Mouse (Mus musculus): ENCODE results near the gene Jarid2. TPM values are rescaled to one million over a fixed set of nuclear protein-coding genes. Genes with fewer than 3 reads are reported as not detected.

Gene Jarid2
- polyA plus RNA-seq, 1 experiment from 2014 or later, result 8.0 TPM

DNA sequence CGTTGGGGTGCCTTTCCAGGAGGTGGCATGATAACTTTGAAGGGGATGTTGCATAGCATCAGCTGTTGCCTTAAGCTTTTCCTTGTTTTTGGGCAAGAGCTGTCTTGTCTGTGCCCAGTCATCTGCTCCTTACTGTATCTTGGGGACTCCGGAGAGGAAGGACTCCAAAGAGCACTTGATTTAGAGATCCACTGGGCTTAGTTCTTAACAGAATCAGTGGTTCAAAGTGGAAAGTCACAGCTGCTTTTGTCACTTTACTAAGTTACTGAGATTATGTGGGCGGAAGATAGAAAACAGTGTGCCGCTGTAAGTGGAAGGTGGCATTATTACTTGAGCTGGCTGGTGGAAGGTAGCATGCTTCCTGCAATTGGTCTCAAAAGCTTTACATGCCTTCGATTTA is 5.2 kb downstream of the Jarid2 start:
- 47% methylated on average over 5 of the region's 5 CpGs for WGBS
- TF ChIP-seq EP300 (optimal IDR thresholded peaks at IDR 0.05), result no peak
- no peak for TF ChIP-seq CTCF (IDR thresholded peaks at IDR 0.05; ENCODE audit: low read depth)
- Histone ChIP-seq H3K4me2 (replicated peaks; ENCODE audit: low read depth) (peak overlapping the region; percentile 67), H3K9me3 (ENCODE audit: control insufficient read depth, low read length) (no peaks in the 10 kb centered on the region), H3K9ac (ENCODE audit: low read length) (no peak overlapping the region; the same call in 1 of the 2 replicates), H3K4me1 (replicated peaks; ENCODE audit: control insufficient read depth, insufficient read depth) (0 out of 2 replicates have a peak, but pooled peaks cover 1% of the 10 kb centered on the region), H3K27ac (replicated peaks) (peak overlapping the region; percentile 88), H3K36me3 (ENCODE audit: control insufficient read depth, insufficient read depth, low read length) (no peaks in the 10 kb centered on the region), H3K4me3 (ENCODE audit: low read depth, low read length) (peak overlapping the region; percentile 73), H3K27me3 (ENCODE audit: control insufficient read depth, insufficient read depth, low read length) (no peaks in the 10 kb centered on the region)
- ATAC-seq (ENCODE audit: low FRiP score, low TSS enrichment), result no peak
- DNase-seq (ENCODE audit: low spot score), result no peak

DNA sequence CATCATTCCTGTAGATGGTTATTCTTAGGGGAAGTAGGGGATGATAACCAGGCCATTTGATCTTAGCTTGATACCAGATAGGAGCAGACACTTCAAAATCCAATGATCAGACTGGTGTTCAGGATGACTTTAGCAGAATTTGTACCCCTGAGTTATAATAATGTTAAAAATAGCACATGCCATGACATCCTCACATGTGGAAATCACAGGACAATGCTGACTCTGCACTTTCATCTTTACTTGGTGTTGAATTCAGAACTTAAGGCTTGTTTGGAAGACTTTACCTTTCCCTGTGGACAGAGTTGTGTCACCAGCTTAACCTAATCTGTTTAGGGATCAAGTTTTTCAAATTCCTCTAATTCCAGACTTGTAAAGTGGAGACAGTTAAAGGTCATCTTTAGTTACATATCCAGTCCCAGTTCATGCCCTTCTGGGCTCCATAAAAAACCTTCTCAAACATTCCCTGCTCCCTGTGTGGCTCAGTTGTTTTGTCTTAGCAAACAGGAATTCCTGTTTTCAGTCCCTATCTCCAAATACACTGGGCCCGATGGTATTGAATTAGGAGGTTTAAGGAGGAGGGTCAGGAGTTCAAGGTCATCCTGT is 5.9 kb downstream of the Jarid2 start:
- no peak for TF ChIP-seq EP300 (optimal IDR thresholded peaks at IDR 0.05)
- no peak for TF ChIP-seq CTCF (IDR thresholded peaks at IDR 0.05; ENCODE audit: low read depth)
- H3K9ac ChIP-seq (ENCODE audit: low read length), result no peak overlapping the region
- no peak overlapping the region for H3K4me3 ChIP-seq (ENCODE audit: low read depth, low read length)
- H3K27ac ChIP-seq (replicated peaks), result no peak overlapping the region
- no peaks in the 10 kb centered on the region for H3K36me3 ChIP-seq (ENCODE audit: control insufficient read depth, insufficient read depth, low read length)
- no peaks in the 10 kb centered on the region for H3K9me3 ChIP-seq (ENCODE audit: control insufficient read depth, low read length)
- H3K4me1 ChIP-seq (replicated peaks; ENCODE audit: control insufficient read depth, insufficient read depth), result no peaks in the 10 kb centered on the region
- no peaks in the 10 kb centered on the region for H3K27me3 ChIP-seq (ENCODE audit: control insufficient read depth, insufficient read depth, low read length)
- 54% methylated on average over 1 of the region's 1 CpGs for WGBS
- DNase-seq (ENCODE audit: low spot score) (no peak), ATAC-seq (ENCODE audit: low FRiP score, low TSS enrichment) (no peak)
- no peak overlapping the region for H3K4me2 ChIP-seq (replicated peaks; ENCODE audit: low read depth)

DNA sequence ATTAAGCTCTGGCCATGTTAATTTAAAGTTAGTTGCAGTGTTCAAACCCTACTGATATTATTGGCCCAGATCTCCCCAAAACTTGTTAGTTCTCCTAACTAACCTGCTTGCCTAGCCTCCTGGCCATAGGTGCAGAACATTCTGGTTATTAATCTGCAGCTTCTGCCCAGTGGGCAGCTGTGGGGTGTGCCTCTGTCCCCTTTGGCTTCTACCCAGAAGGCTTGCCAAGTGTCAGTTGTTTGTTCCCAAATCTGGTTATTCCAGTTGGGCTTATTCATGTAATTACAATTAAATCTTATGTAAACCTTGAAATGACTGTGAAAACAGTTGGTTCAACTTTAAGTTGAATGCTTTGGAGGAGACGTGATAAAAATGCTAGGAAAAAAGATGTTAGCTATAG is 8.0 kb downstream of the Jarid2 start:
- Histone ChIP-seq H3K4me2 (replicated peaks; ENCODE audit: low read depth) (no peak overlapping the region), H3K4me3 (ENCODE audit: low read depth, low read length) (no peak overlapping the region), H3K36me3 (ENCODE audit: control insufficient read depth, insufficient read depth, low read length) (no peaks in the 10 kb centered on the region), H3K9ac (ENCODE audit: low read length) (no peak overlapping the region), H3K27ac (replicated peaks) (no peak overlapping the region), H3K4me1 (replicated peaks; ENCODE audit: control insufficient read depth, insufficient read depth) (no peaks in the 10 kb centered on the region), H3K9me3 (ENCODE audit: control insufficient read depth, low read length) (no peaks in the 10 kb centered on the region), H3K27me3 (ENCODE audit: control insufficient read depth, insufficient read depth, low read length) (no peaks in the 10 kb centered on the region)
- TF ChIP-seq CTCF (IDR thresholded peaks at IDR 0.05; ENCODE audit: low read depth) (no peak), EP300 (optimal IDR thresholded peaks at IDR 0.05) (no peak)
- WGBS, result 27% methylated on average over 1 of the region's 1 CpGs
- ATAC-seq (ENCODE audit: low FRiP score, low TSS enrichment) (no peak), DNase-seq (ENCODE audit: low spot score) (peak; percentile 75)

DNA sequence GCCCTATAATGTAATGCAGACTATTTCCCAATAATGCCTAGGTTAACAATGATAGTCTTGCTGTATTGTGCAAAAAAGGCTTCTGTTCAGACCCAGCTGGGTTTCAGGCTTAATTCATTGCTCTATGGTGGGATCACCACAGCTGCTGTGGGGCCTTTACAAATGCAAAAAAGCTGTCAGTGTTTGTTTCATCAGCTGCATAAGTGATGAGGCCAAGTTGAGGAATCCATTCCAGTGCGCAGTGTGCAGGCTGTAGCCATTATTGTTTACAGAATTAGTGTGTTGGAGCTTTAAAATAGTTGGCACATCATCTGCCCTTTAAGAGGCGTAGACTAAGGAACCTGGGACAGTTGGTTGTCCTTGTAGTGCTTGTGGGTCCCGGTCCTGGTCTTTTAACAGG is 22.5 kb downstream of the Jarid2 start:
- ATAC-seq (ENCODE audit: low FRiP score, low TSS enrichment) (no peak), DNase-seq (ENCODE audit: low spot score) (no peak)
- H3K4me1 ChIP-seq (replicated peaks; ENCODE audit: control insufficient read depth, insufficient read depth), result no peaks in the 10 kb centered on the region; the same call in 1 of the 2 replicates
- WGBS, result 64% methylated on average over 3 of the region's 3 CpGs
- no peaks in the 10 kb centered on the region for H3K36me3 ChIP-seq (ENCODE audit: control insufficient read depth, insufficient read depth, low read length)
- no peaks in the 10 kb centered on the region for H3K9me3 ChIP-seq (ENCODE audit: control insufficient read depth, low read length)
- H3K27me3 ChIP-seq (ENCODE audit: control insufficient read depth, insufficient read depth, low read length), result no peaks in the 10 kb centered on the region
- no peak overlapping the region for H3K9ac ChIP-seq (ENCODE audit: low read length)
- TF ChIP-seq CTCF (IDR thresholded peaks at IDR 0.05; ENCODE audit: low read depth), result no peak
- no peak for TF ChIP-seq EP300 (optimal IDR thresholded peaks at IDR 0.05)
- no peak overlapping the region for H3K4me3 ChIP-seq (ENCODE audit: low read depth, low read length)
- H3K4me2 ChIP-seq (replicated peaks; ENCODE audit: low read depth), result no peak overlapping the region
- H3K27ac ChIP-seq (replicated peaks), result no peak overlapping the region

DNA sequence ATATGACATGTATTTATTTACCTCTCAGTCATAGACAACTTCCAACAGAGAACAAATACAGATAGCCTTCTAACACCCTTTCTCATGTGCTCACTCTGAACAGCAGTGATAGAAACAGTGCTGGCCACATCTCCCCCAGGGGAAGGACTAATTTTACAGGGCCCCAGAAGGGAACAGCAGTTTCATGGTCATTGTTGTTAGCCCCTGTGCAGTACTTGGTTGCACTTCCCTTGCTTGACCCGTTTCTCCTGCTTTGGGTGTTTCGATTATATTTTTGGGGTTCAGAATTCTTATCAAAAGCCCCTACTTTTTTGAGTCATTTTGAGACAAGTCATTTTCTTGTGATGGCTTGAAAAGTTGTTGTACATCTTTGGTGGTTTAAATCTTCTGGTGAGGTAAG is 23.9 kb downstream of the Jarid2 start:
- no peaks in the 10 kb centered on the region for H3K36me3 ChIP-seq (ENCODE audit: control insufficient read depth, insufficient read depth, low read length)
- no peak for TF ChIP-seq EP300 (optimal IDR thresholded peaks at IDR 0.05)
- TF ChIP-seq CTCF (IDR thresholded peaks at IDR 0.05; ENCODE audit: low read depth), result no peak
- no peak overlapping the region for H3K4me2 ChIP-seq (replicated peaks; ENCODE audit: low read depth)
- no peak overlapping the region for H3K27ac ChIP-seq (replicated peaks)
- no peak overlapping the region for H3K4me3 ChIP-seq (ENCODE audit: low read depth, low read length)
- no peaks in the 10 kb centered on the region; the same call in 1 of the 2 replicates for H3K4me1 ChIP-seq (replicated peaks; ENCODE audit: control insufficient read depth, insufficient read depth)
- no peak overlapping the region for H3K9ac ChIP-seq (ENCODE audit: low read length)
- WGBS, result 85% methylated on average over 2 of the region's 2 CpGs
- no peaks in the 10 kb centered on the region for H3K27me3 ChIP-seq (ENCODE audit: control insufficient read depth, insufficient read depth, low read length)
- ATAC-seq (ENCODE audit: low FRiP score, low TSS enrichment) (no peak), DNase-seq (ENCODE audit: low spot score) (no peak)
- no peaks in the 10 kb centered on the region for H3K9me3 ChIP-seq (ENCODE audit: control insufficient read depth, low read length)

DNA sequence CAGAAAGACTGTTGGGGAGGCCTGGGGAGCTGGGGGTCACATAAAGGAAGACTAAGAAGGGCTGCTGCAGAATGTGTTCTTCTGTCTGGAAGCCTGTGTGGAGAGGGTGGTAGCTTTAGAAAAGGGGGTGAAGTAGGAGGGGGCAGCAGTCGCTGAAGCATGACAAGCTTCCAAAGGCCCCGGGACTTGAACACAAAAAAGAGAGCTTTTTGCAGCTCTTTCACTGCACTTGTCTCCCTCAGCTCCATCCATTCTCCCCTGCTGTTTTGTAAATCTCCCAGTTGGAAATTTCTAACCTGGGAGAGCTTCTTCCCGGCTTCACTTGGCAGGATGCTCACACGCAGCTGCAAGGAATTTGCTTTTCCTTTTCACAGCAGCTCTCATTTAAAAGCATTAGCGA is 26.2 kb downstream of the Jarid2 start:
- Histone ChIP-seq H3K36me3 (ENCODE audit: control insufficient read depth, insufficient read depth, low read length) (no peaks in the 10 kb centered on the region), H3K27me3 (ENCODE audit: control insufficient read depth, insufficient read depth, low read length) (no peaks in the 10 kb centered on the region), H3K4me3 (ENCODE audit: low read depth, low read length) (no peak overlapping the region), H3K9ac (ENCODE audit: low read length) (no peak overlapping the region), H3K27ac (replicated peaks) (no peak overlapping the region), H3K4me1 (replicated peaks; ENCODE audit: control insufficient read depth, insufficient read depth) (no peaks in the 10 kb centered on the region; the same call in 1 of the 2 replicates), H3K4me2 (replicated peaks; ENCODE audit: low read depth) (0 out of 2 replicates have a peak overlapping the region, but pooled peaks have one; percentile 2), H3K9me3 (ENCODE audit: control insufficient read depth, low read length) (no peaks in the 10 kb centered on the region)
- 36% methylated on average over 5 of the region's 5 CpGs for WGBS
- ATAC-seq (ENCODE audit: low FRiP score, low TSS enrichment) (no peak), DNase-seq (ENCODE audit: low spot score) (no peak)
- no peak for TF ChIP-seq EP300 (optimal IDR thresholded peaks at IDR 0.05)
- no peak for TF ChIP-seq CTCF (IDR thresholded peaks at IDR 0.05; ENCODE audit: low read depth)

Measured in stomach, postnatal 0 days (tissue).